Mouse (Mus musculus) brain, adult 2 months (tissue): ENCODE results near the gene Sept5.

Experiments used
- DNase-seq: peaks from one replicate; pipeline ENCODE4 v3.0.0; 2011; ENCODE audit warnings: low read depth, low spot score

Sept5 gene

GRCm38 (mm10) chr16:18629390-18630231 lies at the start of gene Sept5:
Gene Sept5, minus strand, starts transcription at chr16:18629954.
- peak; percentile 77 for DNase-seq

- peak; percentile 16 for DNase-seq
Observed at GRCm38 (mm10) chr16:18679112-18679511, 49.4 kb upstream of the Sept5 start.

GRCm38 (mm10) chr16:18677746-18678679 lies 48.3 kb upstream of the Sept5 start:
- DNase-seq, result peak; percentile 77

GRCm38 (mm10) chr16:18673005-18673404 lies 43.3 kb upstream of the Sept5 start:
- no peak for DNase-seq

- DNase-seq, result no peak
Observed at GRCm38 (mm10) chr16:18672027-18672426, 42.3 kb upstream of the Sept5 start.

GRCm38 (mm10) chr16:18669914-18670313 lies 40.2 kb upstream of the Sept5 start:
- DNase-seq, result no peak

GRCm38 (mm10) chr16:18658597-18658996 lies 28.8 kb upstream of the Sept5 start:
- no peak for DNase-seq

GRCm38 (mm10) chr16:18655372-18656098 lies 25.8 kb upstream of the Sept5 start:
- no peak for DNase-seq

GRCm38 (mm10) chr16:18653290-18654160 lies 23.8 kb upstream of the Sept5 start:
- DNase-seq, result no peak

GRCm38 (mm10) chr16:18649126-18649525 lies 19.4 kb upstream of the Sept5 start:
- DNase-seq, result no peak

GRCm38 (mm10) chr16:18645329-18645728 lies 15.6 kb upstream of the Sept5 start:
- DNase-seq, result no peak

- no peak for DNase-seq
Observed at GRCm38 (mm10) chr16:18644485-18644884, 14.7 kb upstream of the Sept5 start.

- DNase-seq, result no peak
Observed at GRCm38 (mm10) chr16:18643406-18643998, 13.7 kb upstream of the Sept5 start.

GRCm38 (mm10) chr16:18642897-18643296 lies 13.1 kb upstream of the Sept5 start:
- DNase-seq, result no peak

GRCm38 (mm10) chr16:18642291-18642690 lies 12.5 kb upstream of the Sept5 start:
- peak; percentile 81 for DNase-seq

- no peak for DNase-seq
Observed at GRCm38 (mm10) chr16:18639382-18639929, 9.7 kb upstream of the Sept5 start.

GRCm38 (mm10) chr16:18638396-18638795 lies 8.6 kb upstream of the Sept5 start:
- DNase-seq, result no peak

GRCm38 (mm10) chr16:18636804-18637203 lies 7.0 kb upstream of the Sept5 start:
- no peak for DNase-seq

GRCm38 (mm10) chr16:18636401-18636800 lies 6.6 kb upstream of the Sept5 start:
- no peak for DNase-seq

- DNase-seq, result no peak
Observed at GRCm38 (mm10) chr16:18633333-18633732, 3.6 kb upstream of the Sept5 start.
